Mouse (Mus musculus): ENCODE results near the gene Ephb6. TPM values are rescaled to one million over a fixed set of nuclear protein-coding genes. Genes with fewer than 3 reads are reported as not detected.

The Ephb6 gene
- polyA plus RNA-seq, 1 experiment from 2014 or later: 33.5 TPM

- Histone ChIP-seq H3K4me1 (replicated peaks; ENCODE audit: control insufficient read depth, insufficient read depth, low read length) (no peaks in the 10 kb centered on the region), H3K27ac (no peak overlapping the region), H3K9me3 (ENCODE audit: control insufficient read depth, low read length) (no peaks in the 10 kb centered on the region), H3K9ac (no peak overlapping the region), H3K4me2 (replicated peaks) (no peak overlapping the region), H3K27me3 (ENCODE audit: control insufficient read depth, insufficient read depth, low read length) (no peaks in the 10 kb centered on the region), H3K4me3 (replicated peaks; ENCODE audit: low read length) (no peak overlapping the region), H3K36me3 (replicated peaks; ENCODE audit: control insufficient read depth, insufficient read depth) (no peaks in the 10 kb centered on the region)
- DNase-seq (ENCODE audit: low spot score) (no peak), ATAC-seq (ENCODE audit: low FRiP score) (no peak)
- 95% methylated on average over 1 of the region's 1 CpGs for WGBS
Observed at GRCm38 (mm10) chr6:41658487-41658886, 53.2 kb downstream of the Ephb6 start.

DNA sequence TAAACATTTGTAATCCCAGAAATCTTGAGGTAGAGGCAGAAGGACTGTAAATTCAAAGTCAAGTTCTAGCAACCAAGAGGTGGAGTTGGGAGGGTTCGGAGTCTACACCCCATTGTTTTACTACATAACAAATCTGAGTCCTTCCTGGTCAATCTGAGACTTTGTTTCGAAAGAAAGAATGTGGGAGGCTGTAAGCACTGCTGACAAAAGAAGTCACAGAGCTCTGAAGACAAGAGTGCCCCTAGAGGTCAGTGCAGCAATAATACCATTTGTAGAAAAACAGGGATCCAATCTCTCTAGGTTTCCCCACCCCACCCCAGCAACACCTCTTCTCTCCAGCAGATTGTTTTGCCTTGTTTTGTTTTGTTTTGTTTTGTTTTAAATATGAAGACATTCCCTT is 57.0 kb downstream of the Ephb6 start:
- WGBS: 27% methylated on average over 2 of the region's 2 CpGs
- no peaks in the 10 kb centered on the region for H3K27me3 ChIP-seq (ENCODE audit: control insufficient read depth, insufficient read depth, low read length)
- H3K9ac ChIP-seq: no peak overlapping the region
- no peak overlapping the region for H3K4me2 ChIP-seq (replicated peaks)
- H3K9me3 ChIP-seq (ENCODE audit: control insufficient read depth, low read length): no peaks in the 10 kb centered on the region
- DNase-seq (ENCODE audit: low spot score) (no peak), ATAC-seq (ENCODE audit: low FRiP score) (no peak)
- H3K4me1 ChIP-seq (replicated peaks; ENCODE audit: control insufficient read depth, insufficient read depth, low read length): no peaks in the 10 kb centered on the region
- H3K36me3 ChIP-seq (replicated peaks; ENCODE audit: control insufficient read depth, insufficient read depth): no peaks in the 10 kb centered on the region
- no peak overlapping the region for H3K27ac ChIP-seq
- no peak overlapping the region for H3K4me3 ChIP-seq (replicated peaks; ENCODE audit: low read length)

Other genes starting within 250 kb of the Ephb6 start
- not detected in 2 replicates for gene Prss3, start 227.8 kb upstream of the Ephb6 start, polyA plus RNA-seq (2014; fragmentation: Nextera tagmentation; extraction: Ambion mirVana)
- not detected in 2 replicates for gene Gm5771, start 213.1 kb upstream of the Ephb6 start, polyA plus RNA-seq (2014; fragmentation: Nextera tagmentation; extraction: Ambion mirVana)
- gene Gm10334, start 159.3 kb upstream of the Ephb6 start, polyA plus RNA-seq (2014; fragmentation: Nextera tagmentation; extraction: Ambion mirVana): not detected in 2 replicates
- gene Prss1, start 146.6 kb upstream of the Ephb6 start, polyA plus RNA-seq (2014; fragmentation: Nextera tagmentation; extraction: Ambion mirVana): not detected in 2 replicates
- not detected in 2 replicates for gene Prss2, start 83.7 kb upstream of the Ephb6 start, polyA plus RNA-seq (2014; fragmentation: Nextera tagmentation; extraction: Ambion mirVana)
- gene Trpv6, start 30.9 kb downstream of the Ephb6 start, polyA plus RNA-seq (2014; fragmentation: Nextera tagmentation; extraction: Ambion mirVana): 0.92 and 1.4 TPM in 2 replicates
- not detected in 2 replicates for gene Trpv5, start 75.3 kb downstream of the Ephb6 start, polyA plus RNA-seq (2014; fragmentation: Nextera tagmentation; extraction: Ambion mirVana)
- gene Llcfc1, start 78.9 kb downstream of the Ephb6 start, polyA plus RNA-seq (2014; fragmentation: Nextera tagmentation; extraction: Ambion mirVana): not detected in 2 replicates
- 0.23 and 0.39 TPM in 2 replicates for gene Kel, start 98.9 kb downstream of the Ephb6 start, polyA plus RNA-seq (2014; fragmentation: Nextera tagmentation; extraction: Ambion mirVana)
- not detected in 2 replicates for gene Olfr459, start 169.7 kb downstream of the Ephb6 start, polyA plus RNA-seq (2014; fragmentation: Nextera tagmentation; extraction: Ambion mirVana)
- gene Pip, start 242.1 kb downstream of the Ephb6 start, polyA plus RNA-seq (2014; fragmentation: Nextera tagmentation; extraction: Ambion mirVana): not detected in 2 replicates
- not detected in 2 replicates for gene Sval2, start 247.5 kb downstream of the Ephb6 start, polyA plus RNA-seq (2014; fragmentation: Nextera tagmentation; extraction: Ambion mirVana)

All from hindbrain, embryonic 14.5 days (tissue).